Mouse (Mus musculus) heart, postnatal 25 days (tissue): Measurements from ENCODE around the gene Thap4. TPM values are rescaled to one million over a fixed set of nuclear protein-coding genes. Genes with fewer than 3 reads are reported as not detected.

Source experiments
- DNase-seq: peaks from one replicate; pipeline ENCODE4 v3.0.0; 2022; ENCODE audit warnings: low spot score
- intact Hi-C: fragments of 180-260 bp; cut with DNase I; formaldehyde crosslinking; loops from one replicate; pipeline ENCODE4 v1.15.1; 2025
- total RNA-seq, 2 experiments: library from RNA; stranded (reverse); gene quantifications; 2 replicates each; pipeline ENCODE4 v1.2.3; 2021

Thap4 gene
- total RNA-seq, 2 experiments from 2014 or later = 78.5 to 84.7 TPM

GRCm38 (mm10) chr1:93657025-93657360, 97.7 kb downstream of the Thap4 start:
- no peak for DNase-seq
- intact Hi-C loops = no loop called here

- intact Hi-C loops = no loop called here
- DNase-seq = no peak
These were observed 98.2 kb downstream of the Thap4 start for GRCm38 (mm10) chr1:93656325-93657024.

- DNase-seq = no peak
- intact Hi-C loops = no loop called here
These were observed 99.9 kb downstream of the Thap4 start for GRCm38 (mm10) chr1:93654798-93655197.

- intact Hi-C loops = no loop called here
These were observed 100.4 kb downstream of the Thap4 start for GRCm38 (mm10) chr1:93654275-93654674.

More at GRCm38 (mm10) chr1:93654275-93654674, 100.4 kb downstream of the Thap4 start:
- no peak for DNase-seq

Other genes with a start within 250 kb of the Thap4 start
- gene Farp2, start 242.8 kb downstream of the Thap4 start, total RNA-seq = 10 to 100 TPM; 18.2 to 18.8 TPM
- 10 to 100 TPM; 91.2 to 95.6 TPM for gene Stk25, start 96.2 kb downstream of the Thap4 start, total RNA-seq
- 1 to 10 TPM; 4.7 TPM for gene Bok, start 69.2 kb downstream of the Thap4 start, total RNA-seq
- gene Atg4b, start 3.4 kb downstream of the Thap4 start, total RNA-seq = 10 to 100 TPM; 36.9 to 37.9 TPM
- 10 to 100 TPM; 23.9 to 24.8 TPM for gene Dtymk, start 47.1 kb upstream of the Thap4 start, total RNA-seq
- gene Ing5, start 49.1 kb upstream of the Thap4 start, total RNA-seq = 10 to 100 TPM; 10.7 to 12.6 TPM
- 10 to 100 TPM; 29.7 to 34.8 TPM for gene D2hgdh, start 70.0 kb upstream of the Thap4 start, total RNA-seq
- gene Gal3st2, start 106.4 kb upstream of the Thap4 start, total RNA-seq = under 1 TPM; 0.70 to 0.84 TPM
- under 1 TPM; 0.39 to 0.59 TPM for gene Gal3st2b, start 163.4 kb upstream of the Thap4 start, total RNA-seq
- gene Gal3st2c, start 235.6 kb upstream of the Thap4 start, total RNA-seq = 1 to 10 TPM; 1.0 to 1.1 TPM